Mouse (Mus musculus) right cerebral cortex, postnatal 25 days (tissue): Measurements from ENCODE around the gene Zfp697.

ENCODE experiments used
- DNase-seq: peaks from one replicate; pipeline ENCODE4 v3.0.0; 2022

Gene Zfp697

GRCm38 (mm10) chr3:98382246-98382939 is at the start of gene Zfp697:
Zfp697 (plus strand) TSS chr3:98382461.
- DNase-seq: peak; percentile 86

DNA sequence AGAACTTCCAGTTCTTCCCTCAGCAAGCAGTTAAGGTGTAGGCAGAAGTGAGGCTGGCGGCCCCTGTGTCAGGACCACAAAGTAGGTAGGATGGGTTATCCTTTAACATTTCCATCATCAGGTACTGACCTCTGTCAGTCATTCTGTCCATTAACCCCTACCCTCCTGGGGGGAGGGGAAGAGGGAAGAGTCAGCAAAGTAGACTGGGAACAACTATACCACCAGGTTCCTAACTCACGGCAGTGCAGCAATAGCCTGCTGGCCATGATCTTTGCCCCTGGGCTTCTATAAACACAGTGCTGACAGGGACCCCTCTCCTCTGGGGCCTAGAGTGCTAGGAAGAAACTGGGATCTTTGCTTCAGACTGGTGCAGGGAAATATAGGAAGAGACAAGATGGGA is 48.3 kb upstream of the Zfp697 start:
- DNase-seq: no peak

DNA sequence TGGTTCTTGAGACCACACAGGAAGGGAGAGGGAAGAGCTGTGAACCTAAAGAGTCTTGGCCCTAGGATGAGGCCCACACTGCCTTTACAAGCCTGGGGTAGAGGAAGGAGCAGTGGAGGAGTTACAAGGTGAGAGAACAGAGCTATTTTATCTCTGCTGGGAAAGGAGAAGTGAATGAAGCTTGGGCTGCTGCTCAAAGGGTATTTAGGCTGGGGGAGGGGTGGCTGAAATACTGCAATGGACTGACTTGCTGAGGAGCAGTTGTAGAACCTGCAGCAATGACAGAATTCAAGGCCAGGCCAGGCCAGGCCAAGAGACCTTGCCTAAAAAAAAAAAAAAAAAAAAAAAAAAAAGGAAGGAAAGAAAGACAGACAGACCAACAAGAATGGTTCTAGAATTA is 46.9 kb upstream of the Zfp697 start:
- no peak for DNase-seq

GRCm38 (mm10) chr3:98335886-98336285 is 46.4 kb upstream of the Zfp697 start:
- no peak for DNase-seq

GRCm38 (mm10) chr3:98336661-98337654 is 45.3 kb upstream of the Zfp697 start:
- DNase-seq: no peak

- DNase-seq: peak; percentile 37
Observed at GRCm38 (mm10) chr3:98338584-98339041, 43.6 kb upstream of the Zfp697 start.

GRCm38 (mm10) chr3:98339097-98339705 is 43.1 kb upstream of the Zfp697 start:
- peak; percentile 34 for DNase-seq

- DNase-seq: peak; percentile 43
Observed at GRCm38 (mm10) chr3:98339706-98340109, 42.6 kb upstream of the Zfp697 start, which contains the start of gene Phgdh. Phgdh (minus strand) TSS chr3:98339990.

DNA sequence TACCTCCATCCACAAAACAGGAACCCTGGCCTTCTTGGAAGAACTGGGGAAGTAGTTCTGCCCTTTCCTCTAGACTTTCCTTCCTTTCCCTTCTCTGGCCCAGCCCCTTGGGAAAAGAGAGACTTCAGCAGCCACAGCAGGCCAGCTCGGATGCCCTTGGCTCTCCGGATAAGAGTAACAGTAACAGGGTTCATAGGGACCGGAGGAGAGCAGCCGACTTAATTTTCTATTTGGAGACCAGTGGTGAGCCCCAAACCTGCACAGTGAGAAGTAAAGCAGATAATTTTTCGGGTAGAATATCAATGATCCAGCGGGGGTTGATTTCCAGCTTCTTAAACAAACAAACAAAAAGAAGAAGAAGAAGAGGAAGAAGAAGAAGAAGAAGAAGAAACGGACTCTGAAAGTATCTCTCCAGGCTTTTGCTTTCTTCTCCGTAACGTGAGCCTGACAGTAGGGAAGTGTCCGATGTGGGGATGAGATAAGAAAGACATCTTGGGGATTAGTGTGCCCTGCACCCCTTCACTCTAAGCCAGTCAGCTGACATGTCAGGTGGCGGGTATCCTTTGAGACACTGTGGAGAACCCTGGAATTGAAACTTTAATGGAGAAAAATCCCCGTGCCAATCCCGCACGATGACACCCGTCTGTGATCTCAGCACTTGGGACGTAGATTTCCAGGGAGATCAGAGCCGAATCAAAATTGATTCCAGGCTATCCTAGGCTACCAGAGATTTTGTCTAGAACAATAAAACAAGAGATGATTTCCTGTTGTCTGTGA is 41.3 kb upstream of the Zfp697 start:
- no peak for DNase-seq

DNA sequence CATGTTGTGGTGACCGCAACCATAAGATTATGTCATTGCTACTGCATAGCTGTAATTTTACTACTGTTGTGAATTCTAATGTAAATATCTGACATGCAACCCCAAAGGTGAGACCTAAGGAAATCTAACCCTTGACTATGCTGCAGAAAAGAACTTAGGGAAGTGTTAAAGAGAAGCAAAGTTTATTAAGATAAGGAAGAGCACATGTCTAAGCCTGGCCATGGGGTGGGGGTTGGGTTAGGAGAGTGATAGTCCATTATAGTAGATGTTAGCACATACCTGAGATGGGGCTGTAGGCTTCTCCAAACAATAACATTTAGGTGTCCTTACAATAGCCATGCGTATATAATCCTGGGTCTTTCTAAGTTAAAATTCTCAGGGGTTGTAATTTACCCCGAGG is 39.0 kb upstream of the Zfp697 start:
- no peak for DNase-seq

DNA sequence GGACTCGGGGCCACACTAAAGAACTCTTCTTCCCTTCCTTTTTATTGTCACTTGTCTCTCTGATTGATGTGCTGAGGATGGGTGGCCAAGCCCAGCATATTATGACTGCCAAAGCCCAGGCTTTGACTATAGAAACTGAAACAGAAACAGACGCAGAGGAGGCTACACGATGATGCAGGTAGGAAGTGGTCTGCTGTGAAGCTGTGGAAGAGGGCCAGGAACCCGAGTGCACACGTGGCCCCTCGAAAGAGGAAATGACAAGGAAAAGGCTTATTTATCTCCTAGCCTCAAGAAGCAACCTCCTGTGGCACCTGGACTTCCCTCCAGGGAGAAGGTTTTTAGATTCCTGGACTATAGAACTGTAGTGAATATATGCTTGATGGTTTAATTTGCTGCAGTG is 34.2 kb upstream of the Zfp697 start:
- no peak for DNase-seq

DNA sequence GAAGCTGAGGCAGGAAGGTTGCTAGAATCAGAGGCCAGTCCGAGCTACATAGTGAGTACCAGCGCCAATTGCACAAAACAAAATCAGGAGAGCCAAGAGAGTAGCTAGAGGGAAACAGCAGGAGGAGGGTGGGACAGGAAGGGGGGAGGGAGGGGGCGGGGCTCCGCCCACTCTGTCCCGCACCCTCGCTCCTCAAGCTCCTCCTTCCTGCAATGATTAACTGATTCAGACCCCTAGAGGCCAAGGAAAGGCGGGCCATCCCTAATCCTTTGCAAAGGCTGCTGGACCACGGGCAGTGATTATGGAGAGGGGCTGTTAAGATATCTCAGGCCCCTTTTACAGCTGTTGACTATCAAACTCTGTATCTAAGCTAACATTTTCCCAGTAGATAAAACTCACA is 33.6 kb upstream of the Zfp697 start:
- no peak for DNase-seq

DNA sequence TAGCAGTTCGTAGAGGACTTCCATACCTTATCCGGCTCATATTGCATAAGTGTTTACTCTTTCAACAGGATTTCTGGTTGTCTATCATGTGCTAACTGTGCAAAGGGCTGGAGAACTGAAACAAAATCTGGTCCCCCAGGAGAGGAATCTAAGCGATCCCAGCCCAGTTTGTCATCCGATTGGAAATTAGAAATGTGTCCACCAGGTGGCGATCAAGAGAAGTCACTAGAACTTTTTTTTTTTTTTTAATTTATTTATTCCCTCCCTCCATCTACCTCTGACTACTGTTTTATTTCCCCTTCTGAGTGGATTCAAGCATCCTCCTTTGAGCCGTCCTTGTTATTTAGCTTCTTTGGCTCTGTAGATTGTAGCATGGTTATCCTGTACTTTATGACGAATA is 28.4 kb upstream of the Zfp697 start:
- peak; percentile 16 for DNase-seq

- DNase-seq: no peak
Observed at GRCm38 (mm10) chr3:98355344-98356025, 26.8 kb upstream of the Zfp697 start.

- no peak for DNase-seq
Observed at GRCm38 (mm10) chr3:98356026-98356365, 26.3 kb upstream of the Zfp697 start.

DNA sequence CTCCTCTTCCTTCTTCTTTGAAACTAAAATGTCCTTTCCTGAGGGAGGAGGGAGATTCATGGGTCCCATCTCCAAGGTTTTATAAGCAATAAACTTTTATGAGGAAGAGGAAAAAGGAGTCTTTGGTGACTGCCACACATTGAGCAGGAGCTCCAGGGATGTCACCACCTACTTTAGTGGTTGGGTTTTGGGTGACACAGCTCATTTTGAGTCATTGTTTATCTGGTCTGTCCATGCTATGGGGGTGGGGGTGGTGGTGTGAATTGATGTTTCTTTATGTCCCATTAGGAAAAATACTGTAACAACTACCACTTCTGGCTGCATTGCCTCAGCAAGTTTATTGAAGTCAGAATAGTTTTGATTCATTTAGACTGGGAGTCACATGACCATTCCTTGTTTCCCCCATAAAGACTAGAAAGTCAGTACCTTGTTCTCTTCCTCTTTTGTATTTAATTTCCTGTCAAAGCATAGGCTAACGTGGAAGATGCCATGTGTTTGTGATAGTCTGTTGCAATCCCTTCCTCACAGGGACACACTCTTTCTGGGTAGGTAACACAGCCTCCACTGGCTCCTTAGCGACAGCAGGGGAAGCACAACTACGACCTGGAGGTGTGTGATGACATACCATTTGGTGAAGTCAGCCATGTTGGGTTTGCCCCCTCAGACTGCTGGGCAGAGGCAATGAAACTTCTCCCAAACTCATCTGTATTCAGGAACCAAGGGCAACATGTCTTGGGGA is 25.5 kb upstream of the Zfp697 start:
- no peak for DNase-seq

DNA sequence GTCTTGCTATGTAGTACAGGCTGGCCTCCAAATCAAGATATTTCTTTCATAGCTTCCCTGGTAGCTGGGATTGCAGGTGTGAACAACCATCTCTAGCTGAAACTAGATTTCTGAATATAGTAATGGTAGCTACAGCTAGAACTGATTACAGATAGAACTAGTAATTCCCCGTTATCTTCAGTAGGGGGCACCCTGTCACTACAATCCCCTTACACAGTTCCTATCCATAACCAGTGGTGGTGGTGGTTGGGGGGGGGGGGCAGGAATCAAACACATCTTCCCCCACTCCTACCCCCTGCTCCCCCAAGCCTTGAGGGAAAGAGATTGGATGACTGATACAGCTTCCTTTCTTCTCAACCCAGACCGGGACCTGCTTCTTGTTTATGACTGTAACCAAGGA is 19.5 kb upstream of the Zfp697 start:
- no peak for DNase-seq

DNA sequence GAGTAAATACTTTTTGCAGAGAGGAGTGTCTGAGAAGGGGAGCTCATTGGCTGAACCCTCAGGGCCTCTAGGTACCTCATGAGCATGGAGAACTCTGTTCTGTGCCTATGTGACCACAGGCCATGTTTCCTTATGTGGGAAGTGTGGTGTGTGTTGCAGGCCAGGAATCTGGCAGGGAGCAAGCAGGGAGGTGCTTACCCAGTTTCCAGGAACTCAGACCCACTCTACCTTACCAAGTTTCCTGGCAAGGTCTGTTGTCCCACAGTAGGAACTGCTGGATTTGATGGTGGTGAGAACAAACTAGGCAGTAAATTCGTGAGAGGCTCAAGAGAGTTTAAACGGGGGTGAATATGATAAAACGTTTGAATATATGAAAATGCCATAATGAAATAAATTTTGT is 16.2 kb upstream of the Zfp697 start:
- DNase-seq: no peak

DNA sequence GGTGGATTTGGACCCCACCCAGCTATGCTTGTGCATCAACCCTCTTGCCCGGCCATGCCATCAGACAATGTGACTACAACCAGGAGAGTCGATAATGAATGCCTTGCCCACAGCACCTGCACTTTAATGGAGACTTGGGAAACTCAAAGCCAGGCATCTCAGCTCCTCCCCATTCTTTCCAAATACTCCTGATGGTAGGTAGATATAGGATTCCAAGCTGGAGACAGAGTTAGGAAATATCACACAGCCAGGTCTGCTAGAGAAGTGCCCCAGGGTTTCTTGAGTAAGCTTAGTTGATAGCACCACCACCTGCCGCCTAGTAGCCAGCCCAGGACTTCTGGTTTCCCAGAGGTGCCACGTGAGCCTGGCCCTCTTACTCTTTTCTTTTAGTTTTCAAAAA is 15.4 kb upstream of the Zfp697 start:
- DNase-seq: no peak

DNA sequence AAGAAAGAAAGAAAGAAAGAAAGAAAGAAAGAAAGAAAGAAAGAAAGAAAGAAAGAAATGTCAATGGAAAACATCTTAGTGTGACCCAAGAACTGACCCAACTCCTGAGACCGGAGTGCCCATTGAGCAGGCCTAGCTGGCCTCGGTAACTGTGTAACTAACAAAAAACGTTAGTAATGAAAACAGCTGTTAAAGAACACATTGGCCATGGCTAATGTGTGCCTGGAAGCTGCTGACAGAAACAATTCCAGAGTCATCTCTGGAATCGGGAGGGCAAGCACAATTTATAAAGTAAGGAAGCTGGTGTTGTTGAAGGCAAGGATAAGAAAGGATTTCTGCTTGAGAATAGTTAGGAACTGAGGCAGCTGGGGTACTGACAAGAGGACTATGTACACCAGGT is 14.0 kb upstream of the Zfp697 start:
- no peak for DNase-seq

DNA sequence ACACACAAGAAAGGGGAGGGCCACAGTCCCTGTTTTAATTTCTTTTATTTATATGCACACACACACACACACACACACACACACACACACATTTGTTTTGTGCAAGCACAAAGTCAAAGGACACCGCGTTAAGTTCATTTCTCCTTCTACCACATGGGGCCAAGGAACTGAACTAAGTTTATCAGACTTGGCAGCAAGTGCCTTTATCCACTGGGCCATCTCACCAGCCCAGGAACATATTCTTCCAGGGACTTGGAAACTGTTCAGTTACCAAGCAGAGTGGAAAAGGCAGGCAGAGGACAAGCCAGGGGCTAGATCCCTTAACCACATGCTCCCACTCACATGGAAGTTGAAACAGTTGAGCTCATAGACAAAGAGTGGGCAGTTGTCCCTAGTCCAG is 13.5 kb upstream of the Zfp697 start:
- DNase-seq: no peak
